Mouse (Mus musculus) ES-Bruce4 (cell line): ENCODE measurements at regions not wholly inside any gene's neighbourhood (a gene's known extent, or its start where the extent isn't known, plus 50 kb on each side); places are given as distances from the start of the nearest gene placed in this dataset.

Experiments
- H3K27ac ChIP-seq: 2 replicates; pipeline ENCODE4 v1.5.1; 2012; ENCODE audit warnings: low read length, inconsistent platforms; ENCODE audit not compliant: insufficient read depth
- H3K27me3 ChIP-seq: 2 replicates; pipeline ENCODE4 v1.6.1; 2012; ENCODE audit warnings: mild to moderate bottlenecking, low read length, inconsistent platforms; ENCODE audit not compliant: control insufficient read depth, poor library complexity, insufficient read depth, severe bottlenecking
- H3K36me3 ChIP-seq: 2 replicates; pipeline ENCODE4 v1.6.1; 2012; ENCODE audit warnings: inconsistent platforms, mild to moderate bottlenecking, low read length, moderate library complexity; ENCODE audit not compliant: control insufficient read depth, poor library complexity, insufficient read depth, severe bottlenecking
- H3K4me1 ChIP-seq: one replicate; pipeline ENCODE4 v1.8.1; 2011; ENCODE audit warnings: low read length; ENCODE audit not compliant: control insufficient read depth, insufficient read depth
- H3K4me3 ChIP-seq: 2 replicates; pipeline ENCODE4 v1.5.1; 2011; ENCODE audit warnings: low read depth, mild to moderate bottlenecking, low read length
- H3K9ac ChIP-seq: 2 replicates; pipeline ENCODE4 v1.6.1; 2012; ENCODE audit warnings: low read depth, mild to moderate bottlenecking, inconsistent platforms; ENCODE audit not compliant: poor library complexity, severe bottlenecking
- H3K9me3 ChIP-seq: replicated peaks from 2 replicates; pipeline ENCODE4 v1.6.1; 2012; ENCODE audit warnings: mild to moderate bottlenecking, low read length, inconsistent platforms; ENCODE audit not compliant: control insufficient read depth, poor library complexity, insufficient read depth, severe bottlenecking
- CTCF ChIP-seq: IDR thresholded peaks from one replicate; pipeline ENCODE4 v1.8.1; 2011; ENCODE audit warnings: low read depth, low read length
- EP300 ChIP-seq: IDR thresholded peaks from 2 replicates; pipeline ENCODE4 v1.6.1; 2011; ENCODE audit warnings: low read depth, low read length; ENCODE audit not compliant: insufficient read depth
- POLR2A ChIP-seq: IDR thresholded peaks from one replicate; pipeline ENCODE4 v1.8.1; 2011; ENCODE audit warnings: low read length; ENCODE audit not compliant: insufficient read depth

GRCm38 (mm10) chr13:99610498-99610897 is 94.2 kb upstream of the Map1b start:
- no peak for TF ChIP-seq CTCF
- no peak for TF ChIP-seq POLR2A
- no peak overlapping the region for H3K9ac ChIP-seq
- H3K27me3 ChIP-seq: no peaks in the 10 kb centered on the region
- no peak overlapping the region for H3K4me3 ChIP-seq
- no peaks in the 10 kb centered on the region for H3K9me3 ChIP-seq
- peaks cover 9% of the 10 kb centered on the region for H3K4me1 ChIP-seq
- H3K27ac ChIP-seq: 0 out of 2 replicates have a peak overlapping the region, but pooled peaks have one; percentile 17
- H3K36me3 ChIP-seq: no peaks in the 10 kb centered on the region

DNA sequence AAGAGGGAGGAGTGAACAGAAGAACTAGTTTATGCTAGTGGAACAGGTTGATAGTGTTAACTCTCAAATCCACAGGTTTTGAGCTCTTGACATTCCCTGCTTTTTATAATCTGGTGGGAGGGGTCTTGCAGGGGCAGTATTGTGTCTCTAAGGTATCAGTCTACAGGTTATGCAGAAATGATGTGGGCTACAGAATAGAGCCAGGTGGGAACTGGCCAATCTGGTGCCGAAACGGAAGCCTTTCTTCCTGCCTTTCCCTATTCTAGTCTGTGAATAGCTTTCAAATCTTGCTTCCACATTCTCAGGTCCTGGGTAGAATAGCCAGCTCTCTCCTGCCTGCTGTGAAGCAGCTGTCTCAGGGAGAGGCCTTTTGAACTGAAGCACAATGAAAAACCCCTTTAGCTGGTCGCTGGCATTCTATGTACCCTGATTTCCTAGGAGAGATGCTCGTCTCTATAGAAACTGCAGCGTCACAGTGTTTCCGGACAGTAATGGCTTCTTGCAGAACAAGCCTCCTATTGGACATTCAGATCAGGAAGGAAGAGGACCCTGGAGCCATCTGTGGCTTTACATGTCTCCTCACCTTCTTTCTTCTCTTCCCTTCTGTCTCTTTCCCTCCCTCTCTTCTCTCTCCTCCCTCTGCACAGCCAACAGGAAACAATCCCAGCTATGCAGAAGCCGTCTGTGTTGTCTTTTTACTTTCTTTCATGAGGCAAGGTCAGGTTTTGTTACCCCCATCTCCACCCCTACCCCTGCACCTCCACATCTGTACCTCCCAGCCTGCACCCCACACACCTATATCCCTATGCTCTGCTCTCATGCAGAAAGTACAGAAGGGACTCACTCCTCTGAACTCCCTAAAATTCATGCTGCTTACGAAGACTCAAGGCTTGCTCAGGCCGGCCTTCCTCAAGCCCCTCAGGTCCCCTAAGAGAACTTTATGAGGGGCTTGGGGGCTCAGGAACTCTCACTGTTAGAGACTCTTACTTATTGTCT is 93.1 kb upstream of the Map1b start:
- Histone ChIP-seq H3K27ac (peak overlapping the region; percentile 93), H3K9ac (no peak overlapping the region), H3K9me3 (no peaks in the 10 kb centered on the region), H3K27me3 (no peaks in the 10 kb centered on the region), H3K36me3 (no peaks in the 10 kb centered on the region), H3K4me1 (peaks cover 9% of the 10 kb centered on the region), H3K4me3 (no peak overlapping the region)
- peak; percentile 73; the same call in 1 of the 2 replicates for TF ChIP-seq EP300
- no peak for TF ChIP-seq CTCF
- TF ChIP-seq POLR2A: no peak

DNA sequence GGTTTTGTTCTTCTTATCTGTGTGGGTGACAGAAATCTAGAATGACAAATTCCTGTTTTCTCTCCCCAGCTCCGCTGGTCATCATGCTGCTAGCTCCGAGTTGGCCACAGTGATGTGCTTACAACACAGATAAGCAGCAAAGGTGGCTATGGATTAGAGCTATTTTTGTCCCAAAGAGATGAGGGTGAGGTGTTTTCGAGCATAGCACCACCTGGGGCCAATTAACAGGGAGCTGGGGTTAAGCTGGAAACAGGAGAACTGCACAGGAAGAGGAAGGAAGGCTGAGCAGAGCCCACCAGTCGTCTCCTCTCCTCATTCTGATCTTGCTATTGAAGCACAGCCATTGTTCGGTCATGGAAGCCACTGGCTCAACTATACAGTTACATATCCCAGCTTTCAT is 92.3 kb upstream of the Map1b start:
- no peaks in the 10 kb centered on the region for H3K9me3 ChIP-seq
- TF ChIP-seq CTCF (no peak), EP300 (no peak), POLR2A (no peak)
- H3K27ac ChIP-seq: peak overlapping the region; percentile 15; the same call in 1 of the 2 replicates
- no peak overlapping the region for H3K4me3 ChIP-seq
- H3K9ac ChIP-seq: no peak overlapping the region
- H3K4me1 ChIP-seq: peaks cover 9% of the 10 kb centered on the region
- H3K36me3 ChIP-seq: no peaks in the 10 kb centered on the region
- H3K27me3 ChIP-seq: no peaks in the 10 kb centered on the region

DNA sequence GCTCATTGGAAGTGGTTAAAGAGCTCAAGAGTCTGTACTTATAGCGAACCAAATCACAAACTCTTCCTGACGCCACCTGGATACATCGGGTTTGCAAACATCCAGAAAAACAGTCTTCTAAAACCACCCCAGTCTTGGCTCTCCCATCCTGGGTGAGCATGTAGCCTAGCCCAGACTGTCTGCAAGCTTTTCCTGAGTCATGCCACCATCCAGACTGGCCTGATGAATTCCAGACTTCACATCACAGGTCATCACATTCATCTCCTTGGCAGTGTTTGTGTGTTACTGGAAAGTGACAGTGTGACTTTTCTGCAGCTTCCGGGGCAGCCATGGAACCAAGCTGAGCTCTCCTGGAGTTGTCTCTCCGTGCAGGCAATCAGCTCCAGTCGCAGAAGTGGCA is 90.9 kb upstream of the Map1b start:
- H3K36me3 ChIP-seq: no peaks in the 10 kb centered on the region
- peaks cover 6% of the 10 kb centered on the region for H3K4me1 ChIP-seq
- H3K9ac ChIP-seq: no peak overlapping the region
- H3K27ac ChIP-seq: no peak overlapping the region
- H3K9me3 ChIP-seq: no peaks in the 10 kb centered on the region
- no peaks in the 10 kb centered on the region for H3K27me3 ChIP-seq
- TF ChIP-seq POLR2A (no peak), CTCF (no peak), EP300 (no peak)
- no peak overlapping the region for H3K4me3 ChIP-seq

GRCm38 (mm10) chr13:99606606-99606990 is 90.3 kb upstream of the Map1b start:
- no peak overlapping the region for H3K27ac ChIP-seq
- TF ChIP-seq CTCF: no peak
- no peak for TF ChIP-seq POLR2A
- TF ChIP-seq EP300: no peak
- no peak overlapping the region for H3K4me3 ChIP-seq
- no peaks in the 10 kb centered on the region for H3K27me3 ChIP-seq
- no peaks in the 10 kb centered on the region for H3K9me3 ChIP-seq
- peaks cover 6% of the 10 kb centered on the region for H3K4me1 ChIP-seq
- no peak overlapping the region for H3K9ac ChIP-seq
- no peaks in the 10 kb centered on the region for H3K36me3 ChIP-seq

- no peak for TF ChIP-seq CTCF
- TF ChIP-seq EP300: no peak
- no peak for TF ChIP-seq POLR2A
- H3K4me3 ChIP-seq: no peak overlapping the region
Observed at GRCm38 (mm10) chr13:99605866-99606605, 89.7 kb upstream of the Map1b start.

More at GRCm38 (mm10) chr13:99605866-99606605, 89.7 kb upstream of the Map1b start:
- no peaks in the 10 kb centered on the region for H3K27me3 ChIP-seq
- H3K9me3 ChIP-seq: 0 out of 2 replicates have a peak, but pooled peaks cover under 1% of the 10 kb centered on the region
- H3K27ac ChIP-seq: no peak overlapping the region
- no peaks in the 10 kb centered on the region for H3K36me3 ChIP-seq
- H3K9ac ChIP-seq: no peak overlapping the region
- H3K4me1 ChIP-seq: peaks cover 6% of the 10 kb centered on the region
